Mouse (Mus musculus): ENCODE results near the gene Sp100. TPM values are rescaled to one million over a fixed set of nuclear protein-coding genes. Genes with fewer than 3 reads are reported as not detected.
"Not testable (repeated sequence)": the region's sequence is repeated elsewhere in the genome, so short reads cannot be mapped to it uniquely, and the experiment has no call there.

Gene Sp100
- polyA plus RNA-seq, 1 experiment = 38.5 TPM

- H3K4me1 ChIP-seq (ENCODE audit: control insufficient read depth, insufficient read depth, insufficient read length); H3K36me3 ChIP-seq (ENCODE audit: control insufficient read depth, insufficient read depth, low read length); DNase-seq (ENCODE audit: low read depth in 1 of 2, low spot score in 2 of 2); H3K27ac ChIP-seq (ENCODE audit: insufficient read depth, low read length); H3K4me3 ChIP-seq (ENCODE audit: extremely low read depth, insufficient read depth, insufficient read length); H3K27me3 ChIP-seq (ENCODE audit: control insufficient read depth, insufficient read depth, low read length): not testable (repeated sequence)
- WGBS = 86% methylated on average over 4 of the region's 4 CpGs
These were observed 11.6 kb upstream of the Sp100 start for GRCm38 (mm10) chr1:85638144-85638543.

- not testable (repeated sequence) for DNase-seq (ENCODE audit: low read depth in 1 of 2, low spot score in 2 of 2); H3K4me1 ChIP-seq (ENCODE audit: control insufficient read depth, insufficient read depth, insufficient read length); H3K27me3 ChIP-seq (ENCODE audit: control insufficient read depth, insufficient read depth, low read length); H3K36me3 ChIP-seq (ENCODE audit: control insufficient read depth, insufficient read depth, low read length)
- H3K27ac ChIP-seq (ENCODE audit: insufficient read depth, low read length) = peak overlapping the region; percentile 69
- WGBS = 35% methylated on average over 4 of the region's 5 CpGs
- peak overlapping the region; percentile 53; the same call in 1 of the 2 replicates for H3K4me3 ChIP-seq (ENCODE audit: extremely low read depth, insufficient read depth, insufficient read length)
These were observed 736 bp downstream of the Sp100 start for GRCm38 (mm10) chr1:85650524-85650923.

GRCm38 (mm10) chr1:85651770-85652275 is 2.0 kb downstream of the Sp100 start:
- H3K27me3 ChIP-seq (ENCODE audit: control insufficient read depth, insufficient read depth, low read length); H3K4me1 ChIP-seq (ENCODE audit: control insufficient read depth, insufficient read depth, insufficient read length); H3K36me3 ChIP-seq (ENCODE audit: control insufficient read depth, insufficient read depth, low read length); DNase-seq (ENCODE audit: low read depth in 1 of 2, low spot score in 2 of 2): not testable (repeated sequence)
- Histone ChIP-seq H3K4me3 (ENCODE audit: extremely low read depth, insufficient read depth, insufficient read length) (peak overlapping the region; percentile 47; the same call in 1 of the 2 replicates), H3K27ac (ENCODE audit: insufficient read depth, low read length) (peak overlapping the region; percentile 70)
- 53% methylated on average over 13 of the region's 13 CpGs for WGBS

GRCm38 (mm10) chr1:85657211-85657610 is 7.4 kb downstream of the Sp100 start:
- not testable (repeated sequence) for H3K27me3 ChIP-seq (ENCODE audit: control insufficient read depth, insufficient read depth, low read length); DNase-seq (ENCODE audit: low read depth in 1 of 2, low spot score in 2 of 2); H3K36me3 ChIP-seq (ENCODE audit: control insufficient read depth, insufficient read depth, low read length); H3K4me3 ChIP-seq (ENCODE audit: extremely low read depth, insufficient read depth, insufficient read length); H3K27ac ChIP-seq (ENCODE audit: insufficient read depth, low read length); H3K4me1 ChIP-seq (ENCODE audit: control insufficient read depth, insufficient read depth, insufficient read length)
- 91% methylated on average over 2 of the region's 2 CpGs for WGBS

GRCm38 (mm10) chr1:85664266-85664665 is 14.5 kb downstream of the Sp100 start:
- Histone ChIP-seq H3K36me3 (ENCODE audit: control insufficient read depth, insufficient read depth, low read length) (peaks cover 55% of the 10 kb centered on the region), H3K27ac (ENCODE audit: insufficient read depth, low read length) (no peak overlapping the region), H3K27me3 (ENCODE audit: control insufficient read depth, insufficient read depth, low read length) (no peaks in the 10 kb centered on the region), H3K4me3 (ENCODE audit: extremely low read depth, insufficient read depth, insufficient read length) (no peak overlapping the region), H3K4me1 (ENCODE audit: control insufficient read depth, insufficient read depth, insufficient read length) (no peaks in the 10 kb centered on the region)
- TF ChIP-seq CTCF (IDR thresholded peaks at IDR 0.05; ENCODE audit: extremely low read depth, insufficient read depth, insufficient read length, insufficient replicate concordance) = no peak
- TF ChIP-seq POLR2A (IDR thresholded peaks at IDR 0.05; ENCODE audit: low read depth, low read length) = no peak
- DNase-seq (ENCODE audit: low read depth in 1 of 2, low spot score in 2 of 2) = no peak

- peaks cover 58% of the 10 kb centered on the region for H3K36me3 ChIP-seq (ENCODE audit: control insufficient read depth, insufficient read depth, low read length)
- no peak for DNase-seq (ENCODE audit: low read depth in 1 of 2, low spot score in 2 of 2)
- TF ChIP-seq POLR2A (IDR thresholded peaks at IDR 0.05; ENCODE audit: low read depth, low read length) = no peak
- H3K4me1 ChIP-seq (ENCODE audit: control insufficient read depth, insufficient read depth, insufficient read length) = no peaks in the 10 kb centered on the region
- H3K27ac ChIP-seq (ENCODE audit: insufficient read depth, low read length) = peak overlapping the region; percentile 65
- 54% methylated on average over 4 of the region's 4 CpGs for WGBS
- no peaks in the 10 kb centered on the region for H3K27me3 ChIP-seq (ENCODE audit: control insufficient read depth, insufficient read depth, low read length)
- no peak overlapping the region for H3K4me3 ChIP-seq (ENCODE audit: extremely low read depth, insufficient read depth, insufficient read length)
These were observed 30.4 kb downstream of the Sp100 start for GRCm38 (mm10) chr1:85680226-85680625.

- Histone ChIP-seq H3K36me3 (ENCODE audit: control insufficient read depth, insufficient read depth, low read length) (peaks cover 31% of the 10 kb centered on the region), H3K4me1 (ENCODE audit: control insufficient read depth, insufficient read depth, insufficient read length) (peaks cover 3% of the 10 kb centered on the region; the same call in 1 of the 2 replicates), H3K27ac (ENCODE audit: insufficient read depth, low read length) (peak overlapping the region; percentile 63), H3K4me3 (ENCODE audit: extremely low read depth, insufficient read depth, insufficient read length) (no peak overlapping the region), H3K27me3 (ENCODE audit: control insufficient read depth, insufficient read depth, low read length) (no peaks in the 10 kb centered on the region)
- TF ChIP-seq POLR2A (IDR thresholded peaks at IDR 0.05; ENCODE audit: low read depth, low read length) (no peak), CTCF (IDR thresholded peaks at IDR 0.05; ENCODE audit: extremely low read depth, insufficient read depth, insufficient read length, insufficient replicate concordance) (no peak)
- DNase-seq (ENCODE audit: low read depth in 1 of 2, low spot score in 2 of 2) = no peak
- WGBS = 63% methylated on average over 5 of the region's 5 CpGs
These were observed 36.9 kb downstream of the Sp100 start for GRCm38 (mm10) chr1:85686666-85687065.

- H3K4me3 ChIP-seq (ENCODE audit: extremely low read depth, insufficient read depth, insufficient read length) = no peak overlapping the region
- TF ChIP-seq POLR2A (IDR thresholded peaks at IDR 0.05; ENCODE audit: low read depth, low read length) (no peak), CTCF (IDR thresholded peaks at IDR 0.05; ENCODE audit: extremely low read depth, insufficient read depth, insufficient read length, insufficient replicate concordance) (no peak)
- H3K36me3 ChIP-seq (ENCODE audit: control insufficient read depth, insufficient read depth, low read length) = peaks cover 26% of the 10 kb centered on the region
- peaks cover 3% of the 10 kb centered on the region; the same call in 1 of the 2 replicates for H3K4me1 ChIP-seq (ENCODE audit: control insufficient read depth, insufficient read depth, insufficient read length)
- WGBS = 9% methylated on average over 5 of the region's 5 CpGs
- H3K27ac ChIP-seq (ENCODE audit: insufficient read depth, low read length) = peak overlapping the region; percentile 73
- no peaks in the 10 kb centered on the region for H3K27me3 ChIP-seq (ENCODE audit: control insufficient read depth, insufficient read depth, low read length)
- peak; percentile 59 to 66 for DNase-seq (ENCODE audit: low read depth in 1 of 2, low spot score in 2 of 2)
These were observed 37.6 kb downstream of the Sp100 start for GRCm38 (mm10) chr1:85687346-85687745.

Measured in spleen, adult 2 months (tissue).